Mouse (Mus musculus) small intestine, adult 2 months (tissue): ENCODE data around the gene Gm21992.

Experiments
- CTCF ChIP-seq: fragments of 200-500 bp; IDR thresholded peaks from 2 replicates; pipeline ENCODE4 v1.5.1; 2012; ENCODE audit warnings: low read depth, mild to moderate bottlenecking, control low read depth, inconsistent platforms, low read length, moderate library complexity, mixed read lengths; ENCODE audit not compliant: insufficient replicate concordance, insufficient read length; ENCODE audit errors: extremely low read depth
- POLR2A ChIP-seq: fragments of 200-500 bp; IDR thresholded peaks from 2 replicates; pipeline ENCODE4 v1.6.1; 2012; ENCODE audit warnings: low read depth, mild to moderate bottlenecking, control low read depth, inconsistent platforms, low read length, moderate library complexity

- no peak for TF ChIP-seq POLR2A
- TF ChIP-seq CTCF: no peak
These were observed 99.1 kb downstream of the Gm21992 start for GRCm38 (mm10) chr19:4712156-4712780.
